Mouse (Mus musculus) hindbrain, embryonic 12.5 days (tissue): ENCODE measurements at regions not wholly inside any gene's neighbourhood (a gene's known extent, or its start where the extent isn't known, plus 50 kb on each side); places are given as distances from the start of the nearest gene placed in this dataset.

Experiments used
- ATAC-seq: fragments of 200-750 bp; cut with Nextera tagmentation; 2 replicates; pipeline ENCODE4 v1.8.0; 2017; ENCODE audit warnings: moderate TSS enrichment; ENCODE audit not compliant: low FRiP score
- H3K27ac ChIP-seq: fragments of 300-500 bp; sonication (generic); 2 replicates; pipeline ENCODE4 v1.5.1; 2016; ENCODE audit warnings: mild to moderate bottlenecking
- H3K27me3 ChIP-seq: fragments of 300-500 bp; sonication (generic); 2 replicates; pipeline ENCODE4 v1.6.1; 2016; ENCODE audit warnings: mild to moderate bottlenecking
- H3K36me3 ChIP-seq: fragments of 300-500 bp; sonication (generic); 2 replicates; pipeline ENCODE4 v1.6.1; 2016; ENCODE audit warnings: mild to moderate bottlenecking
- H3K4me1 ChIP-seq: fragments of 300-500 bp; sonication (generic); 2 replicates; pipeline ENCODE4 v1.6.1; 2016
- H3K4me2 ChIP-seq: fragments of 300-500 bp; sonication (generic); replicated peaks from 2 replicates; pipeline ENCODE4 v1.6.1; 2016; ENCODE audit warnings: mild to moderate bottlenecking
- H3K4me3 ChIP-seq: fragments of 300-500 bp; sonication (generic); 2 replicates; pipeline ENCODE4 v1.5.1; 2016; ENCODE audit warnings: mild to moderate bottlenecking
- H3K9ac ChIP-seq: fragments of 300-500 bp; sonication (generic); 2 replicates; pipeline ENCODE4 v1.6.1; 2016; ENCODE audit warnings: mild to moderate bottlenecking, moderate library complexity
- H3K9me3 ChIP-seq: fragments of 300-500 bp; sonication (generic); replicated peaks from 2 replicates; pipeline ENCODE4 v1.6.1; 2016; ENCODE audit warnings: mild to moderate bottlenecking
- WGBS: fragments of 180-500 bp; shearing (Covaris S2); methylation state at CpG from one replicate; pipeline ENCODE4 v1.1.7; 2016; 5-methylcytosine and 5-hydroxymethylcytosine counted together

DNA sequence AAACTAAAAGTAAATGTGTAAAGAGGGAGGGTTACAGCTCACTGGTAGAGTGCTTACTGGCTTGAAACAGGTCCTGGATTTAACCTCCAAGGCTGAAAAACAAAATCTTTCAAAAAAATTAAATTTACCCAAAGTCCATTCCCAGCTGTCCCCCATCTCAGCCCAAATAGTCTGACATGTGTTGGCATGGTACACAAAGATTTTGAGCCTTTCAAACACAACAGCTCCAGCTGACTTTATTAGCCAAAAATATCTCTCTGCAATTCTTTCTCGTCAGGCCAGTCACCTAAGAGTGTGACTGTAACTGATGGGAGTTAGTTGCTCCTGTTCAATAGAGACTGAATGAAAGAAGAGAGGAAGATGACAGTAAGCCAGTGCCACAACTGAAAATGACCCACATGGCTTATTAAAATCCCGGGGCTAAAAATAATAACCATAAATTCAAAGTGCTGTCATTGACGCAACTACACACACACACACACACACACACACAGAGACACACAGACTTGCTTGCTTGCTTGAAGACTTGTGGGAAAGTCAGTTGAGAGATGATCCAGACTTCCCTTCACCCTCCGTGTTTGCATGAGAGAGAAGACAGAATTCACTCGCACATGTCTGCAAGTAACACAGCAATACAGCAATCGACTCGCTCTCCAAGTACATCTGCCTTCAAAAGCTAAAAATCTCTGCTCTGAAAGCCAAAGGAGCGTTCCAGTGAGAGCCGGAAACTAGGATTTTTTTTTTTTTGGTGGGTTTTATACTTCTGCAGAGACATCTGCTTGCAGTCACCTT, 214.1 kb upstream of the Rnd3 start:
- Histone ChIP-seq H3K4me3 (no peak overlapping the region), H3K9me3 (no peaks in the 10 kb centered on the region), H3K27ac (no peak overlapping the region), H3K4me1 (no peaks in the 10 kb centered on the region), H3K36me3 (no peaks in the 10 kb centered on the region), H3K9ac (no peak overlapping the region), H3K4me2 (no peak overlapping the region), H3K27me3 (no peaks in the 10 kb centered on the region)
- ATAC-seq: no peak
- 85% methylated on average over 9 of the region's 9 CpGs for WGBS

DNA sequence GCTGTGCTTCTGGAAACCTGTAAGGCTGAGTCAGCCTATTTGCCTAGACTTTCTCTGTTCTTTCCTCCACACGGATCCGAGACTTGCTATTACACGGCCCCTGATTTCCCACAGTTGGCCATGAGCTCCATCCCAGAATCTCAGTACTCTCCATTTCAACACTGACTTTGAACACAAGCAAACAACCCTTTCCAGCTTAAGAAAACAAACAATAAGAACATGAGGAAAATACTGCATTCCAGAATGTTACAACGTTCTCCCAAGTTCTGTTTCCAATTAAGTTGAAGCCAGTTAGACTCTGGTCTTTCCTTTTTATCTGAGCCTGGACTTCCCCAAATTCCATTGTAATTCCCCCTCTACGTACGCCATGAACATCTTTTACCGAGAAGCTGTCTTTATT, 206.4 kb upstream of the Rnd3 start:
- Histone ChIP-seq H3K4me3 (no peak overlapping the region), H3K4me1 (no peaks in the 10 kb centered on the region), H3K27me3 (no peaks in the 10 kb centered on the region), H3K36me3 (no peaks in the 10 kb centered on the region), H3K4me2 (no peak overlapping the region), H3K9ac (no peak overlapping the region), H3K9me3 (no peaks in the 10 kb centered on the region), H3K27ac (no peak overlapping the region)
- no peak for ATAC-seq
- 74% methylated on average over 7 of the region's 7 CpGs for WGBS

DNA sequence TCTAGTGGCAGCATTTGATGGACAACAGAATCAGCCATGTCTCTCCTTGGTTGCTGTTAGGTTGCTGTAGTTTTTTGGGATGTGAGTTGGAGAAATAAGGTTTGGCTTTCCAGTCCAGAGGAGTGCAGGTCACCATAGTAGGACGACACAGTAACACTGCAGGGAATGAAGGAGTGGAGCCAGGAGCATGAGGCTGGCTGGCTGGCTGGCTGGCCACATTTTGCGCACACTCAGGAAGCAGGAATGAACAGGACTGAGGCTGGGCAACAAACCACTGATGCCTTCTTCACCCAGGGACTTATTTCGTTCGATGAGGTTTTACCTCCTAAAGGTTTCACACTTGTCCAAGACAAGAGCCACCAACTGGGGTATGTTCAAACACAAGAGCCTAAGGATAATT, 205.9 kb upstream of the Rnd3 start:
- H3K27ac ChIP-seq: no peak overlapping the region
- H3K36me3 ChIP-seq: no peaks in the 10 kb centered on the region
- H3K4me3 ChIP-seq: no peak overlapping the region
- 93% methylated on average over 4 of the region's 4 CpGs for WGBS
- H3K9me3 ChIP-seq: no peaks in the 10 kb centered on the region
- no peak overlapping the region for H3K4me2 ChIP-seq
- H3K4me1 ChIP-seq: no peaks in the 10 kb centered on the region
- H3K9ac ChIP-seq: no peak overlapping the region
- no peak for ATAC-seq
- H3K27me3 ChIP-seq: no peaks in the 10 kb centered on the region

DNA sequence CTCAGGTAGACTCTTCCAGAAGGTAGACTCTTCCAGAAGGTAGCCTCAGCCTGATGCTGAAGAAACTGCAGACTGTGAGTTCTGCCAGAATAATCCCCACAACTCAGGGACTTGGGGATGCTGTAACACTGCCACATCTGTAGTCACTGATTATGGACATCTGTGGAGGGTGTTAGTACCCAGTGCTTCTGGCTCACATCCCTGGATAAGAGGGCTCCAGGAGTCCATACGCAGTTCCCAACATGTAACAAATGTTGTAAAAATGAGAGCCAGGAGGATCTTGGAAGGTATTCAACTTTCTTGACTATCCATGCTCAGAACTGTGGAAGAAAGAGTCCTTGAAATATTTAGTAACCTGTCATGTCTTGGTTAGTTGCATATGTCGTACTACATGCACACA, 200.7 kb upstream of the Rnd3 start:
- no peak overlapping the region for H3K4me2 ChIP-seq
- no peak overlapping the region for H3K27ac ChIP-seq
- WGBS: 87% methylated on average over 2 of the region's 2 CpGs
- H3K4me1 ChIP-seq: no peaks in the 10 kb centered on the region
- H3K36me3 ChIP-seq: no peaks in the 10 kb centered on the region
- no peak for ATAC-seq
- H3K27me3 ChIP-seq: no peaks in the 10 kb centered on the region
- no peak overlapping the region for H3K9ac ChIP-seq
- H3K4me3 ChIP-seq: no peak overlapping the region
- no peaks in the 10 kb centered on the region for H3K9me3 ChIP-seq

DNA sequence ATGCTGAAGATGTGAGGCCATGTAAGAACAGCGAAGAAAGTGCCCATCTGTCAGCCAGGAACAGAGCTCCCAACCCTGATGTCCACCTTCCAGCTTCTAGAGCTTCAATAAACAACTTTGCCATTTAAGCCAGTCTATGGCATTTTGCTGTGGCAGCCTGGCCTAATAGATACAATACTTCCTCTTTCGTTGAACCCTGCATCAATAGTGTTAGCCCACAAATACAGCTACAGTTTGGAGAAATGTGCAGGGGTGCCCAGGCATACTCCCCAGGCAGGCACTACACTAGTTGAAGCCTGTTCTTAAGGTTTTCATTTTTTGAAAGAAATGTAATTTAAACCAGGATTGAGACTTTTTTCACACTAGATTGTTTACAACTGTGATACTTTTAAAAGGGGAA, 199.9 kb upstream of the Rnd3 start:
- no peaks in the 10 kb centered on the region for H3K36me3 ChIP-seq
- no peaks in the 10 kb centered on the region for H3K27me3 ChIP-seq
- no peak overlapping the region for H3K27ac ChIP-seq
- H3K4me3 ChIP-seq: no peak overlapping the region
- H3K9me3 ChIP-seq: no peaks in the 10 kb centered on the region
- WGBS: 76% methylated on average over 2 of the region's 2 CpGs
- H3K4me1 ChIP-seq: no peaks in the 10 kb centered on the region
- H3K4me2 ChIP-seq: no peak overlapping the region
- H3K9ac ChIP-seq: no peak overlapping the region
- ATAC-seq: no peak

DNA sequence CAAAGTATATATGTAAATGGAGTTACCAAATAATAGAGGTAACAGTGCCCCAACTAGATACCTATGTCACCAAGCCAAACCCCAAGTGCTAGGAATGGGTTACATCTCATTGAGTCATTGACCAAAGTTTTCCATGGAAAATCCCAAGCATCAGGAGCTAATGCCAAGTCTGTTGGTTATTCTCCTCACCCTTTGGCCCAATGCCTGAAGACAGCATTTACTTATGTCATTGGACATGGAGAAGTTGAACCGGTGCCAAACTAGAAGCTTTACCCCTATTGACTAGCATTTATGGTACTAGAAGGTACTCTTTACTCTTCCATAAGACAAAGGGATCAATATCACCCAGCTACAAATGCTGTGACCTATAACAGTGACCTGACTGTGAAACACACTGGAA, 198.2 kb upstream of the Rnd3 start:
- Histone ChIP-seq H3K4me3 (no peak overlapping the region), H3K36me3 (no peaks in the 10 kb centered on the region), H3K9me3 (no peaks in the 10 kb centered on the region), H3K27me3 (no peaks in the 10 kb centered on the region), H3K27ac (no peak overlapping the region), H3K4me2 (no peak overlapping the region), H3K9ac (no peak overlapping the region), H3K4me1 (no peaks in the 10 kb centered on the region)
- WGBS: 97% methylated on average over 1 of the region's 1 CpGs
- no peak for ATAC-seq

DNA sequence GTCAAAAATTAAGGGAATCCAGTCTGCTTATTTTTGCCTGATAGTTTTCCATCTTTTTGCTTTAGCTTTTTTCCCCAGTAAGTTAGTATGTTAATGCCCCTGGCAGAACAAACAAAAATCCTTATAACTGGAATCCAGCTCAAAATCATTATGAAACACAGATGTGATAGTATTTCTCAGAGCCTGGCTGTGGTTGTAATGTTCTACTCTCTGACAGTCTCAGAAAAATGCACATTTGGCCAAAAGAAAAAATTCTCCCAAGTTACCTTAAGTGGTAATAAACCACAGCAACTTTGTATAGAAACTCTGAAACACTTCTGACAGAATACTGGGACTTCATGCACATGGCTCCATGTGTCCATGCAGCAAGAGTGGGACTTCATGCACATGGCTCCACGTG, 193.5 kb upstream of the Rnd3 start:
- 79% methylated on average over 1 of the region's 1 CpGs for WGBS
- H3K27me3 ChIP-seq: no peaks in the 10 kb centered on the region
- no peak overlapping the region for H3K27ac ChIP-seq
- no peaks in the 10 kb centered on the region for H3K36me3 ChIP-seq
- no peaks in the 10 kb centered on the region for H3K4me1 ChIP-seq
- H3K9ac ChIP-seq: no peak overlapping the region
- no peak for ATAC-seq
- H3K4me2 ChIP-seq: no peak overlapping the region
- no peak overlapping the region for H3K4me3 ChIP-seq
- H3K9me3 ChIP-seq: no peaks in the 10 kb centered on the region

DNA sequence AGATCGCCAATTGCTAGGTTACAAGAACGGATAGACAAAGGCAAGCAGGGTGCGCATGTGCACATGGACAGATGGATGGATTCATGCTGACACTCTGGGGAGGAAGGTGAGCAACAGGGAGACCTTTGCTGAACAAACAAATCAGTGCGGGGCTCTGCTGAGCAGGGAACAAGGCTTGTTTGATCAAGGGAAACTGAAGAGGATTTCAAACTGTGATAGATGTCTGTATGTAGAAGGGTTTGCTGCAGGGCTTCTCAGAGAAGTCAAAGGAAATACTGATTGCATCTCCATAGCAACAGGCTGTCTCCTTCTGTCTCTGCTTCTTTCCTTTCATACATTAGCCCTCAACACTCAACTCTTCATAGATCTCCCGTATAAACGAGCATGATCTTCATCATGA, 185.5 kb upstream of the Rnd3 start:
- no peak for ATAC-seq
- WGBS: 33% methylated on average over 6 of the region's 6 CpGs
- no peaks in the 10 kb centered on the region for H3K27me3 ChIP-seq

DNA sequence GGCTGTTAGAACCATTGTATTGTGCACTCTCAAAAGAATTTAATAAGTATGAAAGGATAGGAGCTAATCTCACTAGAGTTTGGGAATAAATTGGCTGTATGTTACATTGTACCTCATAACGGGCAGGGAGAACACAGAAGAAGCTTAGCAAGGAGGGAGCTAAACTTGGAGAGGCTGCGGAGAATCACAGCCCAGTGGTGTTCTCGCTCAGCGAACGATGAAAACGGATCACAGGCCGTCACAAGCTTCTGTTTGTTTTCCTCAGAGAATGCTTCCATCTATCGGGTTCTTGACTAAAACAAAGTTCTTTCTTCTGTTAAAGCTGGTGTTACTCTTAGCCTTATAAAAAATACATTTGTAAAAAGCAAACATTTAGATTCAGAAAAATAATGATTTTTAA, 178.2 kb upstream of the Rnd3 start:
- no peaks in the 10 kb centered on the region for H3K9me3 ChIP-seq
- H3K4me2 ChIP-seq: no peak overlapping the region
- H3K27ac ChIP-seq: no peak overlapping the region
- H3K27me3 ChIP-seq: no peaks in the 10 kb centered on the region
- 40% methylated on average over 8 of the region's 8 CpGs for WGBS
- H3K4me3 ChIP-seq: no peak overlapping the region
- H3K9ac ChIP-seq: no peak overlapping the region
- no peaks in the 10 kb centered on the region for H3K36me3 ChIP-seq
- no peak for ATAC-seq
- H3K4me1 ChIP-seq: peaks cover 3% of the 10 kb centered on the region; the same call in 1 of the 2 replicates

More for the DNA sequence above, 185.5 kb upstream of the Rnd3 start:
- Histone ChIP-seq H3K27ac (no peak overlapping the region), H3K4me3 (no peak overlapping the region), H3K9ac (no peak overlapping the region), H3K4me1 (peaks cover 9% of the 10 kb centered on the region; the same call in 1 of the 2 replicates), H3K9me3 (no peaks in the 10 kb centered on the region), H3K4me2 (no peak overlapping the region), H3K36me3 (no peaks in the 10 kb centered on the region)

DNA sequence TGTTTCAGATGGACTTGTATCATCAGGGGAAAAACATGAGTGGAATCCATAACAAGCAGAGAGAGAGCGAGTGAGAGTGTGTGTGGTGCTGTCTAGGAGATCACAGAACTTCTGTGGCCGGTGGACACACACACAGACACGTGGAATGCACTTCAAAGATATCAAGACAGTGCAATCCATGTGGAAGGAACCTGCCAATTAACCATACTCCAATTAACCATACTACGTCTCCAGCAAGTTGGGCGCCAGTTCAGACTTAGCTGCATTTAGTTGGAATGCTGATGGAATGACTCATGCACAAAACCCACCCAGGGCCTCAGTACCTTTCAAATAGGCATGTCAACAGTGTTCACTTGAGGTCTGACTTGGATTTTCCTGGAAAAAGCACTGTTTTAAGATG, 172.8 kb upstream of the Rnd3 start:
- H3K36me3 ChIP-seq: no peaks in the 10 kb centered on the region
- 85% methylated on average over 5 of the region's 5 CpGs for WGBS
- no peaks in the 10 kb centered on the region for H3K27me3 ChIP-seq
- H3K4me2 ChIP-seq: no peak overlapping the region
- H3K9ac ChIP-seq: no peak overlapping the region
- no peaks in the 10 kb centered on the region for H3K4me1 ChIP-seq
- no peak overlapping the region for H3K27ac ChIP-seq
- H3K4me3 ChIP-seq: no peak overlapping the region
- H3K9me3 ChIP-seq: 0 out of 2 replicates have a peak, but pooled peaks cover 5% of the 10 kb centered on the region
- no peak for ATAC-seq

DNA sequence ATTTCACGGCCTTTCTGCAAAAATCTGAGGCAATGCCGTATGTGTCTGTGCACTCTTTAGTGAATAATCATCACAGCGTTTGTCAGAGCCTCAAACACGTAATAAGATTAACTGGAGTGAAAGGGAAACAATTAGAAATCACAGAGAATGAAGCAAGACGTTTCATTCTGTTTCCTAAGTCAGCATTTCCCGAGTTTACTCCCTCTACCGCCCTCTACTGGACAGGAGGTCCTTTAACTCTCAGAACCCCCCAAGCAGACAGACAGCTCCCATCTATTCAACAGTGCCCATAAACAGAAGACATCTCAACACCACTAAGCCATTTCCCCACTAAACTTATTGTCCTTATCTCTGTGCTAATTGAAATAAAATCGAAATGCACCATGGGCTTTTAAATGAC, 167.5 kb upstream of the Rnd3 start:
- no peak overlapping the region for H3K4me2 ChIP-seq
- no peaks in the 10 kb centered on the region for H3K36me3 ChIP-seq
- no peak for ATAC-seq
- H3K27me3 ChIP-seq: no peaks in the 10 kb centered on the region
- H3K4me3 ChIP-seq: no peak overlapping the region
- H3K27ac ChIP-seq: no peak overlapping the region
- WGBS: 88% methylated on average over 8 of the region's 8 CpGs
- 0 out of 2 replicates have a peak, but pooled peaks cover 4% of the 10 kb centered on the region for H3K4me1 ChIP-seq
- no peak overlapping the region for H3K9ac ChIP-seq
- 0 out of 2 replicates have a peak, but pooled peaks cover 5% of the 10 kb centered on the region for H3K9me3 ChIP-seq

DNA sequence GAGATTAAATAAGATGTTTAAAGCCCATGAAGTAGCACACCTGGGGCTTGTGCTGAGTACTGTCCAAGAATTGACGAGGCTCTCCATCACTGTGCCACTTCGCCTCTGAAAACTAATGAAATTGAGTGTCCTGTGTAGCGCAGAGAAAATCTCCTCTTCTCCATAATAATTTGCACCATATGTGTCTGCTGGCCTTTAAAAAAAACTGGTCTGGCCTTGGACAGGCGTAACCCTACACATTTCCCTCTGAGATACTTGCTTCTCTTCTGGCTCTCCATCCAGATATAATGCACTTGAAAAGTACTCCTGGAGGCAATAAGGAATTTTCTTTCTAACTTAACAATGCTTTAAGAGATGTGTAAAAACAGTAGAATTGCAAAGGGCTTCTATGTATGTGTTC, 164.5 kb upstream of the Rnd3 start:
- Histone ChIP-seq H3K4me2 (no peak overlapping the region), H3K27ac (no peak overlapping the region), H3K4me1 (0 out of 2 replicates have a peak, but pooled peaks cover 4% of the 10 kb centered on the region), H3K9ac (no peak overlapping the region), H3K4me3 (no peak overlapping the region), H3K36me3 (no peaks in the 10 kb centered on the region), H3K27me3 (no peaks in the 10 kb centered on the region), H3K9me3 (0 out of 2 replicates have a peak, but pooled peaks cover 5% of the 10 kb centered on the region)
- 66% methylated on average over 4 of the region's 4 CpGs for WGBS
- ATAC-seq: no peak

DNA sequence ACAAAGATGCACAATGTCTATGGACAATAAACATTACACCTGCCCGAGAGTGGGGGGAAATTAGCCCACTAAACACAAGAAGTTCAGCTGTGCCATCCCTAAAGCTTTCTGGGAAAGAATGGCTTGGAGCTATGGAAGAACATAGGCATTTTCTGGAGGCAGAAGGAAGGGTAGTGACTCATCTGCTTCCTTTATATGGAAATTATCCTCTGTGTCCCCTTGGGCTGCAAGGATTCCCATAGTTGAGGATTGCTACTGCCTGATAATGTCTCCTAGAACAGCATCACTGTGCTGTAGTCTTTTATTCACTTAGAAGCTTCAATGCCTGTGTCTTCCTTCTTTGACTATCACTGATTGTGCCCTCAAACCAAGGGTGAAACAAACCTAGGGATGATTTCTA, 157.3 kb upstream of the Rnd3 start:
- H3K9ac ChIP-seq: no peak overlapping the region
- H3K9me3 ChIP-seq: no peaks in the 10 kb centered on the region
- 94% methylated on average over 1 of the region's 1 CpGs for WGBS
- H3K27me3 ChIP-seq: no peaks in the 10 kb centered on the region
- no peaks in the 10 kb centered on the region for H3K36me3 ChIP-seq
- no peaks in the 10 kb centered on the region for H3K4me1 ChIP-seq
- peak overlapping the region; percentile 23; the same call in 1 of the 2 replicates for H3K27ac ChIP-seq
- H3K4me2 ChIP-seq: no peak overlapping the region
- H3K4me3 ChIP-seq: no peak overlapping the region
- ATAC-seq: no peak
